Mouse (Mus musculus) liver, embryonic 12.5 days (tissue): Measurements from ENCODE around the gene Dgkz. TPM values are rescaled to one million over a fixed set of nuclear protein-coding genes. Genes with fewer than 3 reads are reported as not detected.
A peak's percentile ranks its signal among the peaks of the same experiment; 100 is the strongest.

Experiments used
- ATAC-seq: fragments of 200-750 bp; cut with Nextera tagmentation; 2 replicates; pipeline ENCODE4 v1.8.0; 2017; ENCODE audit warnings: moderate number of reproducible peaks, mild to moderate bottlenecking, moderate library complexity
- H3K27ac ChIP-seq: fragments of 300-500 bp; sonication (generic); 2 replicates; pipeline ENCODE4 v1.5.1; 2016; ENCODE audit warnings: mild to moderate bottlenecking
- H3K27me3 ChIP-seq: fragments of 300-500 bp; sonication (generic); replicated peaks from 2 replicates; pipeline ENCODE4 v1.6.1; 2016; ENCODE audit warnings: mild to moderate bottlenecking, moderate library complexity
- H3K36me3 ChIP-seq: fragments of 300-500 bp; sonication (generic); 2 replicates; pipeline ENCODE4 v1.6.1; 2016; ENCODE audit warnings: mild to moderate bottlenecking, moderate library complexity
- H3K4me1 ChIP-seq: fragments of 300-500 bp; sonication (generic); 2 replicates; pipeline ENCODE4 v1.6.1; 2016
- H3K4me2 ChIP-seq: fragments of 300-500 bp; sonication (generic); 2 replicates; pipeline ENCODE4 v1.6.1; 2016; ENCODE audit warnings: mild to moderate bottlenecking, moderate library complexity
- H3K4me3 ChIP-seq: fragments of 300-500 bp; sonication (generic); 2 replicates; pipeline ENCODE4 v1.5.1; 2016; ENCODE audit warnings: mild to moderate bottlenecking, moderate library complexity
- H3K9ac ChIP-seq: fragments of 300-500 bp; sonication (generic); 2 replicates; pipeline ENCODE4 v1.6.1; 2016; ENCODE audit warnings: mild to moderate bottlenecking, moderate library complexity
- H3K9me3 ChIP-seq: fragments of 300-500 bp; sonication (generic); replicated peaks from 2 replicates; pipeline ENCODE4 v1.6.1; 2016; ENCODE audit warnings: mild to moderate bottlenecking, moderate library complexity
- WGBS: fragments of 180-500 bp; shearing (Covaris S2); methylation state at CpG from one replicate; pipeline ENCODE4 v1.1.7; 2016; ENCODE audit not compliant: insufficient replicate concordance; 5-methylcytosine and 5-hydroxymethylcytosine counted together
- polyA plus RNA-seq: library from polyadenylated mRNA; unstranded; fragments of >200 nt; fragmentation: Nextera tagmentation; extraction: Ambion mirVana; gene quantifications from 2 replicates; pipeline ENCODE4 v1.2.1, GENCODE M21; 2016

The Dgkz gene
- polyA plus RNA-seq, 1 experiment from 2014 or later: 48.8 TPM

DNA sequence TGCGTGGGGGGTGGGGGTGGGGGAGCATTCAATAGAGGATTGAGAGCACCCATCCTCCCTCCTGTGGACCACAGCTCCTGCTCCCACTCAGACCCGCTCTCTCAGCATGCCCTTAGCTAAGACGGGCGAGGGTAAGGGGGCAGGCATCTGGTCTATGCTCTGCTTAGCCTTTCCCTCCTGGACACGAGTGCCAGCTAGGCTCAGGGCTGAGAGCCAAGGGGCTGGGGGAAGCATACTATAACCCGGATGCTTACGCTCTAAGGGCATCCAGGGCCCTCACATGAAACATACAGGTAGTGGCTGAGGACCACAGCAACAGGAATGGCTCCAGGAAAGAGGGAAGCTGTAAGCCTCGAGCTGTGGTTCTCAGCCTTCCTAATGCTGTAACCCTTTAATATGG is 17.6 kb downstream of the Dgkz start:
- no peak overlapping the region for H3K27ac ChIP-seq
- peaks cover 22% of the 10 kb centered on the region for H3K36me3 ChIP-seq
- no peak for ATAC-seq
- H3K4me1 ChIP-seq: peaks cover 100% of the 10 kb centered on the region
- no peaks in the 10 kb centered on the region for H3K9me3 ChIP-seq
- no peaks in the 10 kb centered on the region for H3K27me3 ChIP-seq
- H3K4me2 ChIP-seq: peak overlapping the region; percentile 51; the same call in 1 of the 2 replicates
- WGBS: 82% methylated on average over 8 of the region's 8 CpGs
- no peak overlapping the region for H3K4me3 ChIP-seq
- peak overlapping the region; percentile 8; the same call in 1 of the 2 replicates for H3K9ac ChIP-seq

DNA sequence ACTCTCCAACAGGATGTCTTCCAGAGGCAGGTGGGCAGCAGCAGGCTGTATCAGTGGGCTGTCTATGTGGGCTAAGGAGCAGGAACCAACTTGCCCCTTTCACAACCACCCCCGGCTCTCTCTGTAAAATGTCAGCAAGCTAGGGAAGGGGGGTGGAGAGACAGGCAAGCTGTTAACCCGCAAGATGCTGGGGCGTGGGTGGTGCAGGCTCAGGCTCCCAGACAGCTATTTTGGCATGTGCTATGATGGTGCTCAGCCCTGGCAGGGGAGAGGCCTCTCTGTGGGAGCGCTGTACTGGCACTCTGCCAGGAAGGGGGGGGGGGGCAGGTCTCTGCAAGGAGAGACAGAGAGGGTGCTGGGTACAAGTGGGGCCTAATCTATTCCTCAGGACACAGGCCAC is 18.6 kb downstream of the Dgkz start:
- H3K9me3 ChIP-seq: no peaks in the 10 kb centered on the region
- H3K36me3 ChIP-seq: peaks cover 22% of the 10 kb centered on the region
- no peaks in the 10 kb centered on the region for H3K27me3 ChIP-seq
- H3K4me2 ChIP-seq: peak overlapping the region; percentile 51
- H3K4me3 ChIP-seq: no peak overlapping the region
- peak overlapping the region; percentile 77 for H3K27ac ChIP-seq
- 20% methylated on average over 4 of the region's 4 CpGs for WGBS
- H3K9ac ChIP-seq: peak overlapping the region; percentile 35
- peaks cover 98% of the 10 kb centered on the region for H3K4me1 ChIP-seq
- ATAC-seq: peak; percentile 50

DNA sequence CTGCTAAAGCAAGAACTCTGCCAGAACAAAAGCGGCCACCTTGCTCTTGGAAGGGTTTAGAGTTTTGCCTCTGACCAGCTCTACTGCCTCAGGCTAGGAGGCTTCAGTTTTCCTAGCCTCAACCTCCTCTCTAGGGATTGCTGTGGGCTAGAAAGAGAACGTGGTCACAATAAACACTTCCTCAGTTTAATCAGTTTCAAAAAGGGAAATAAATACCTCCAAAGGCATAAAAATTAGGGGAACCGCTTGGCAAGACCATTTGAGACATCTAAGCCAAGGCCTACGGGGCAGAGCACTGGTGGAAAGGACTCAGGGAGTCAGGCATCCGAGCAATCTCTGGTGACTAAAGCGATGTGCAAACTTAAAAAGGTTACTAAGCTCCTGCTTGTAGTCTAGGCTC is 19.8 kb downstream of the Dgkz start:
- Histone ChIP-seq H3K9ac (peak overlapping the region; percentile 43; the same call in 1 of the 2 replicates), H3K4me3 (no peak overlapping the region), H3K27me3 (no peaks in the 10 kb centered on the region), H3K9me3 (no peaks in the 10 kb centered on the region), H3K27ac (peak overlapping the region; percentile 57), H3K4me1 (peaks cover 98% of the 10 kb centered on the region), H3K4me2 (no peak overlapping the region), H3K36me3 (peaks cover 22% of the 10 kb centered on the region)
- WGBS: 73% methylated on average over 6 of the region's 6 CpGs
- no peak for ATAC-seq

GRCm38 (mm10) chr2:91955121-91955591 is 20.5 kb downstream of the Dgkz start:
- ATAC-seq: no peak
- 90% methylated on average over 4 of the region's 4 CpGs for WGBS
- Histone ChIP-seq H3K27me3 (no peaks in the 10 kb centered on the region), H3K9ac (no peak overlapping the region), H3K27ac (peak overlapping the region; percentile 57), H3K36me3 (peaks cover 16% of the 10 kb centered on the region), H3K4me2 (no peak overlapping the region), H3K9me3 (no peaks in the 10 kb centered on the region), H3K4me3 (no peak overlapping the region), H3K4me1 (peaks cover 98% of the 10 kb centered on the region)

DNA sequence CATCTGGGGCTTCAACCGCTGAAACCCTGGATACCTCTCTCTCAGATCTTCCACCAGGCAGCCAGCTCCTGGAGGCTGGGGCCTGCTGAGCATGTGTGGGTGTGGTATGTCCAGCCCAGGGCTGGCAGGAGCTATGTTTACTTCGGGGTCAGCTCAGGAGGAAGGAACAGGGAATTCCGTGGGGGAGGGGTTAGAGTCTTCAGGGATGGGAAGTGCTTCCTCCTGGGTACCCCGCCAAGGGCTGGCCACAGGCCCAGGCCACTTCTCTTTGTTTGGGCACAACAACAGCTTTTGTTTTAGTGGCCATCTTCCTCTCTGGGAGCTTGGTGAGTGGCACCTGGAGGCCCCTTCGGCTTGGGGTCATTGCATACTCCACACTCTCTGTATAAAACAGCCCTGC is 21.8 kb downstream of the Dgkz start:
- H3K9ac ChIP-seq: peak overlapping the region; percentile 4; the same call in 1 of the 2 replicates
- no peak overlapping the region for H3K4me3 ChIP-seq
- H3K9me3 ChIP-seq: no peaks in the 10 kb centered on the region
- H3K4me2 ChIP-seq: no peak overlapping the region
- peaks cover 98% of the 10 kb centered on the region for H3K4me1 ChIP-seq
- H3K27ac ChIP-seq: peak overlapping the region; percentile 61
- no peak for ATAC-seq
- H3K27me3 ChIP-seq: no peaks in the 10 kb centered on the region
- peaks cover 3% of the 10 kb centered on the region; the same call in 1 of the 2 replicates for H3K36me3 ChIP-seq
- 42% methylated on average over 5 of the region's 5 CpGs for WGBS

DNA sequence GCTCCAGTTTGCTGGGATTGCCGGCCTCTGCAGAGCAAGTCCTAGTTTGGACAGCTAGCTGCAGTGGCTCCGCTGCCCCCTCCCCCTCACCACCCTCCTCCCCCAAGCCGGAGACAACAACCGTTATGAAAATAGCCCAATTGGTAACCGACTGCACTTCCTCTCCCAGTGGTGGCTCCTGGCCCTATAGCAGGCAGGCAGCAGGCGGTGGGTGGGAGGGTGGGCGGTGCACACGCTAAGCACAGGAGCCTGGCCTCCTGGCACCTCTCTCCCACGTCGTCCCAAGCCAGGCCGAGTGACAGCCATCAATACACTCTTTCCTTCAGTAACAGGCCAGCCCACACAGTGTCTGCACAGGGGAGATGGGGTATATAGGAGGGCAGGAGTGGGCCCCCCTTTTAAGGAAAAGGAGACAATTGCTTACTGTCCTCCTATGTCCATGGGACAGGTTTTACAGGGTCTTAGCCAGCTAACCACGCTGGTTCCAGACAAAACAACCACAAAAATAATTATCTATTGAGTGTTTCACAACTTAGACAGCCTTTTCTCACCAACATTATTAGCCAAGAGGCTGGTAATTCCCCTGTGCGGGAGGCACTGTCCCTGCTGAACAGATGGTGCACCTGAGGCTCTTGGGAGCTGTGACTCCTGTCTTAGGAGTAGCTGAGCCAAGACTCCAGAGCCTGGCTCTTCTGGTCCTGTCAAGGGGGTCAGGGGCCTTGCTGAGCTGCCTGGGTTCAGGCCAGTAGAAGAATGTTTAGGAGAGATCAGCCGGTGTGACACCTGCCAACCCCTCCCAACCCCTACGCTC is 25.2 kb downstream of the Dgkz start:
- no peaks in the 10 kb centered on the region for H3K27me3 ChIP-seq
- H3K4me1 ChIP-seq: peaks cover 98% of the 10 kb centered on the region
- peak overlapping the region; percentile 94 for H3K27ac ChIP-seq
- peak overlapping the region; percentile 63 for H3K4me3 ChIP-seq
- WGBS: 7% methylated on average over 15 of the region's 15 CpGs
- peak overlapping the region; percentile 85 for H3K4me2 ChIP-seq
- H3K9ac ChIP-seq: peak overlapping the region; percentile 88
- H3K9me3 ChIP-seq: no peaks in the 10 kb centered on the region
- peaks cover 12% of the 10 kb centered on the region for H3K36me3 ChIP-seq
- peak; percentile 75 for ATAC-seq

DNA sequence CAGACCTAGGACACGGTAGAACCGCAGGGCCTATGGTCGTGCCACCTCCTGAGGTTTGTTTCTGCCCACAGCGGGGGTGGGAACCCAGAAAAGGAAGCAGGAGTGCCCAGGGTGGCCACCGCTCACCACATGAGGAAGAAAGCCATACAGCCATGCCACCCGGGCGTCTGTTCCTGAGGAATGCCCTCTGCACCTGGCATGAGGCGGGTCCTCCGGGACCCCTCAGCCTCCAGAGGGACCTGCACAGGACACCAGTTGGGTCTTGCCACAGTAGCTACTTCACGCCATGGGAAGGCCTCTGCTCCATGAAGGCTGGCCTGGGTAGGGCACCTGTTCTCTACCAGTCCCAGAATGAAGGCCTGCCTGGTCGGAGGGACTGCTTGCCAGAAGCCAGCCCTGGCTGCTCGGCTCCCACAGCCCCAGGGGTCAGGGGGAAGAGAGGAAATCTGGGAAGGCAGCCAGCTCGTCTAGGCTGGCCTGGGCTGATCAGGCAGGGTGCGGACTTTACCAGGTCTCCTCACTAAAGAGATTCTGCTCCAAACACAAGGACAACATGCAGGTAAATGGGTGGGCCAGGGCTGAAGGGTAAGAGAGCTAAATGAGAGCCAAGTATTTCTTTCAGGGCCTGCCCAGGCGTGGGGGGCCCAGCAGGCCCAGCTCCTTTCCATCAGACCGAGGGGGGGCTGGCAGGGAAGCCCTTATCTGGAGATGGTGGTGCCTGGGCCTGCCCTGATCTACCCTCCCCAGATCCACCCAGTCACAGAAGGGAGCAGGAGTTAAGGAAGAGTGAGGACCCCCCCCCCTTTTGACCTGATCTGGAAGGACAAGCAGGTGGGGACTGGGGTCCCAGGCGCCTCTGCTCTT is 26.0 kb downstream of the Dgkz start:
- Histone ChIP-seq H3K27ac (peak overlapping the region; percentile 94), H3K9ac (peak overlapping the region; percentile 88), H3K36me3 (peaks cover 20% of the 10 kb centered on the region), H3K9me3 (no peaks in the 10 kb centered on the region), H3K4me1 (peaks cover 98% of the 10 kb centered on the region), H3K4me2 (peak overlapping the region; percentile 85), H3K27me3 (no peaks in the 10 kb centered on the region), H3K4me3 (peak overlapping the region; percentile 63)
- peak; percentile 83 for ATAC-seq
- 14% methylated on average over 17 of the region's 17 CpGs for WGBS

- H3K4me2 ChIP-seq: peak overlapping the region; percentile 85
- peak overlapping the region; percentile 88 for H3K9ac ChIP-seq
- 22% methylated on average over 3 of the region's 3 CpGs for WGBS
- peaks cover 98% of the 10 kb centered on the region for H3K4me1 ChIP-seq
- H3K27ac ChIP-seq: peak overlapping the region; percentile 94
- H3K27me3 ChIP-seq: no peaks in the 10 kb centered on the region
- H3K4me3 ChIP-seq: peak overlapping the region; percentile 63
- H3K36me3 ChIP-seq: peaks cover 24% of the 10 kb centered on the region
- peak; percentile 42; the same call in 1 of the 2 replicates for ATAC-seq
- H3K9me3 ChIP-seq: no peaks in the 10 kb centered on the region
Measured at GRCm38 (mm10) chr2:91948792-91949241, 26.8 kb downstream of the Dgkz start.

DNA sequence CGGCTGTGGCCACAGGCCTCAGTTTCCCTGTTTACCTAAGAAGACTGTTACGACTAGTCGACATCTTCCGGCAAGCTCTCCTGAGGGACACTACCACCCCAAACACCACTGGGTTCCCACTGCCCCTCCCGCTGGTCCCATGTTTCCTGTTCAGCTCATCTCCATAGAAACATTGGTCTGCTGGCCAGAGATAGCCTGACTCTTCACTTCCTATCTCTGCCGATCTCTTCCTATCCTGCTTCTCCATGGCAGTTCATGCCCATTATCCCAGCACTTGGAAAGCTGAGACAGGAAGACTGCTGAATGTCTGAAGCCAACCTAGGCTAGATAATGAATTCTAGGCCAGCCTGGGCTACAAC is 27.5 kb downstream of the Dgkz start:
- Histone ChIP-seq H3K9me3 (no peaks in the 10 kb centered on the region), H3K27ac (peak overlapping the region; percentile 94), H3K27me3 (no peaks in the 10 kb centered on the region), H3K36me3 (peaks cover 31% of the 10 kb centered on the region), H3K4me2 (peak overlapping the region; percentile 85), H3K4me3 (peak overlapping the region; percentile 63), H3K9ac (peak overlapping the region; percentile 88), H3K4me1 (peaks cover 95% of the 10 kb centered on the region)
- 2% methylated on average over 6 of the region's 6 CpGs for WGBS
- peak; percentile 55 for ATAC-seq

- peak overlapping the region; percentile 94 for H3K27ac ChIP-seq
- peaks cover 36% of the 10 kb centered on the region for H3K36me3 ChIP-seq
- peak overlapping the region; percentile 88 for H3K9ac ChIP-seq
- H3K27me3 ChIP-seq: no peaks in the 10 kb centered on the region
- ATAC-seq: peak; percentile 60
- 20% methylated on average over 11 of the region's 11 CpGs for WGBS
- no peaks in the 10 kb centered on the region for H3K9me3 ChIP-seq
- H3K4me1 ChIP-seq: peaks cover 91% of the 10 kb centered on the region
- peak overlapping the region; percentile 63 for H3K4me3 ChIP-seq
- H3K4me2 ChIP-seq: peak overlapping the region; percentile 85
Measured at GRCm38 (mm10) chr2:91947397-91948150, 28.1 kb downstream of the Dgkz start.

DNA sequence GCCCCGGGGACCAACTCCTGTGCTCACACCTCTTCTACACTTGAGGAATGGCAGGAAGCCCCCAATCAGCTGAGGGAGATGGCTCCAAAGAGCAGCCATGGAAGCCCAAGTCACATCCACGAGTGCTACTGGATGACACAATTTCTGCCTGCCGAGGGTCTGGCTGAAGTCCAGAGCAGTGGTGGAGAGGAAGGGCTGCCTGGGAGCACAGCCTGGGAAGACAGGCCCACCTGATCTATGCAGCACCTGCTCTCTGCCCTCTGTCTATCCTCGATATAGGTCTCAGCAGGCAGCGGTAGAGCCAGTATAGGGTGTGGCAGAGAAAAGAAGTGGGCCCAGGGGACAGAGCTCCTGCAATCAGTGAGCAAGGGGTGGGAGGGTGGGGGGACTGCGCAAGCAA is 28.8 kb downstream of the Dgkz start:
- WGBS: 26% methylated on average over 6 of the region's 6 CpGs
- peak overlapping the region; percentile 88 for H3K9ac ChIP-seq
- H3K9me3 ChIP-seq: no peaks in the 10 kb centered on the region
- peak overlapping the region; percentile 94 for H3K27ac ChIP-seq
- no peaks in the 10 kb centered on the region for H3K27me3 ChIP-seq
- peak overlapping the region; percentile 85 for H3K4me2 ChIP-seq
- ATAC-seq: peak; percentile 17; the same call in 1 of the 2 replicates
- peak overlapping the region; percentile 63 for H3K4me3 ChIP-seq
- peaks cover 83% of the 10 kb centered on the region for H3K4me1 ChIP-seq
- H3K36me3 ChIP-seq: peaks cover 44% of the 10 kb centered on the region
